Mouse (Mus musculus): Measurements from ENCODE around the gene St5. TPM values are rescaled to one million over a fixed set of nuclear protein-coding genes. Genes with fewer than 3 reads are reported as not detected.

Gene St5
- polyA plus RNA-seq, 1 experiment from 2014 or later = 40.3 TPM

DNA sequence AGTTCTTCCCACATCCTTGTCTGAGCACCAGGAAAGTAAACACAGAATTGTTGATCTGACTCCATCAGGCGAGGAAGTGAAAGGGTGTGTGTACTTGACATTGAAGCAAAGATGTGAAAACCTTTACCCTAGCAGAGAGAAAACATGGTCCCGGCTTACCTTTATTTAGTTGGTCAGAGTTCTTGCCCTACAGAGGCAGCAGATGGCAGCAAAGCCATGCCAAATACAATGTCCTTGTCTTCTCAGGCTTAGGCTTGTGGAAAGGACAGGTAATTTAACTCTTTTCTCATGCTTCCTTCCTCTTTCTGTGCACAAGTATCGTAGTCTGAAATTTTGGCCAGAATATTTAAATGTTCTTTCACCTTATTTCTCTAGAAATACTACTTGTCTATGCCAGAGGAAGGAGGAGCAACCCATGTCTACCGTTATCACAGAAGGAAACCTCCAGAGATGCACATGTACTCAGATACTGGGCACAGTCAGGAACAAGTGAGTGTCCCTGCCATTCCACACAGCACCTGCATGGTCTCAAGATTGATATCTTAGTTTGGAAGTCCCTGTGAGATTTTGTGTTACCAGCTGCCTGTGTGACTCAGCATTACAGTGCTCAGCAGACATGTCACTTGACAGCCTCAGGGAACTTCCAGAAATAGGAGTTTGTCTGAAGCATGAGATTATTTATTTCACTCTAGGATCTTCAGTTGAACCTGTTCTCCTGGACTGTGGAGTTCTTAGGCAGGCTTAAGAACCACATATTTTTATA, 3.8 kb upstream of the St5 start:
- WGBS = 34% methylated on average over 4 of the region's 4 CpGs
- Histone ChIP-seq H3K27me3 (ENCODE audit: insufficient read depth, low read length) (no peaks in the 10 kb centered on the region), H3K4me2 (ENCODE audit: low read length) (no peak overlapping the region), H3K4me3 (replicated peaks; ENCODE audit: low read depth, low read length) (no peak overlapping the region), H3K4me1 (replicated peaks; ENCODE audit: insufficient read depth, low read length) (peaks cover 8% of the 10 kb centered on the region; the same call in 1 of the 2 replicates), H3K9ac (ENCODE audit: low read depth, low read length) (no peak overlapping the region), H3K36me3 (ENCODE audit: insufficient read depth, low read length) (0 out of 2 replicates have a peak, but pooled peaks cover 6% of the 10 kb centered on the region), H3K9me3 (replicated peaks; ENCODE audit: low read length) (no peaks in the 10 kb centered on the region), H3K27ac (no peak overlapping the region; the same call in 1 of the 2 replicates)
- no peak for ATAC-seq (replicated peaks; ENCODE audit: low FRiP score, low read depth)
- TF ChIP-seq CTCF (IDR thresholded peaks at IDR 0.05; ENCODE audit: low read depth) = peak; percentile 87
- peak; percentile 80 for DNase-seq (ENCODE audit: low spot score)

DNA sequence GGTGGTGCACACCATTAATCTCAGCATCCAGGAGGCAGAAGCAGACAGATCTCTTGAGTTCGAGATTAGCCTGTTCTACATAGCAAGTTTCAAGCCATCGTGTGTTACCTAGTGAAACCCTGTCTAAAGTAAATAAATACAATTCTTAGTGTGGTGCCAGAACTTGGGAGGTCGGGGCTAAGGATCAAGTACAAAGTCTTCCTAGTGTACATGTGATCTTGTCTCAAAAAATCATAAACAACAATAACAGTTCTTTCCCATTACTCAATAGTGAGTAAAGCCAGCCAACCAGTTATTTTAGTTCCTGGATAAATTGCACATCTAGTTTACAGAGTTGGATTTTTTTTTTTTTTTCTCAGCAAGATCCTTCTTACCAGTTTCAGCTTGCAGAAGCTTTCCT, 1.1 kb upstream of the St5 start:
- Histone ChIP-seq H3K4me1 (replicated peaks; ENCODE audit: insufficient read depth, low read length) (peaks cover 8% of the 10 kb centered on the region; the same call in 1 of the 2 replicates), H3K9ac (ENCODE audit: low read depth, low read length) (peak overlapping the region; percentile 79; the same call in 1 of the 2 replicates), H3K4me3 (replicated peaks; ENCODE audit: low read depth, low read length) (peak overlapping the region; percentile 74), H3K4me2 (ENCODE audit: low read length) (peak overlapping the region; percentile 76), H3K36me3 (ENCODE audit: insufficient read depth, low read length) (0 out of 2 replicates have a peak, but pooled peaks cover 5% of the 10 kb centered on the region), H3K27ac (peak overlapping the region; percentile 80; the same call in 1 of the 2 replicates), H3K27me3 (ENCODE audit: insufficient read depth, low read length) (no peaks in the 10 kb centered on the region), H3K9me3 (replicated peaks; ENCODE audit: low read length) (no peaks in the 10 kb centered on the region)
- no peak for ATAC-seq (replicated peaks; ENCODE audit: low FRiP score, low read depth)
- DNase-seq (ENCODE audit: low spot score) = peak; percentile 28
- 37% methylated on average over 3 of the region's 3 CpGs for WGBS
- no peak for TF ChIP-seq CTCF (IDR thresholded peaks at IDR 0.05; ENCODE audit: low read depth)

DNA sequence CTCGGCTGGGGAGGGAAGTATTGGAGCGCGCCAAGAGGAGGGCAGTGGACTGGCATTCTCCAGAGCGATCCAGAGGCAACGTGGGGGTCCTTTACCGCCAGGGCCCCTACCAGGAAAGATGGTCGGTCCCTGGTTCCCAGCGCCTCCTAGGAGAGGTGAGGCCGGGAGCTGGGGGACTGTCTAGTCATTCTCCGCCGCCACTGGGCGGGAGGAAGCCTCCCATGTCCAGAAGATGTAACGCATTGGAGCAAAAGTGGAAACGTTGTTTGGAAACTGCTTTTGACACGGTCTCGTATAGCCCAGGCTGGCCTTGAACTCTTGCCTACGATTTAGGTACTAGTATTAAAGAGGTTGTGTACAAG, 592 bp upstream of the St5 start:
- no peak for TF ChIP-seq CTCF (IDR thresholded peaks at IDR 0.05; ENCODE audit: low read depth)
- Histone ChIP-seq H3K9ac (ENCODE audit: low read depth, low read length) (peak overlapping the region; percentile 79), H3K4me2 (ENCODE audit: low read length) (peak overlapping the region; percentile 76), H3K9me3 (replicated peaks; ENCODE audit: low read length) (no peaks in the 10 kb centered on the region), H3K4me1 (replicated peaks; ENCODE audit: insufficient read depth, low read length) (peaks cover 8% of the 10 kb centered on the region; the same call in 1 of the 2 replicates), H3K27ac (peak overlapping the region; percentile 80), H3K36me3 (ENCODE audit: insufficient read depth, low read length) (0 out of 2 replicates have a peak, but pooled peaks cover 1% of the 10 kb centered on the region), H3K4me3 (replicated peaks; ENCODE audit: low read depth, low read length) (peak overlapping the region; percentile 74), H3K27me3 (ENCODE audit: insufficient read depth, low read length) (no peaks in the 10 kb centered on the region)
- no peak for DNase-seq (ENCODE audit: low spot score)
- ATAC-seq (replicated peaks; ENCODE audit: low FRiP score, low read depth) = no peak
- 3% methylated on average over 17 of the region's 17 CpGs for WGBS

DNA sequence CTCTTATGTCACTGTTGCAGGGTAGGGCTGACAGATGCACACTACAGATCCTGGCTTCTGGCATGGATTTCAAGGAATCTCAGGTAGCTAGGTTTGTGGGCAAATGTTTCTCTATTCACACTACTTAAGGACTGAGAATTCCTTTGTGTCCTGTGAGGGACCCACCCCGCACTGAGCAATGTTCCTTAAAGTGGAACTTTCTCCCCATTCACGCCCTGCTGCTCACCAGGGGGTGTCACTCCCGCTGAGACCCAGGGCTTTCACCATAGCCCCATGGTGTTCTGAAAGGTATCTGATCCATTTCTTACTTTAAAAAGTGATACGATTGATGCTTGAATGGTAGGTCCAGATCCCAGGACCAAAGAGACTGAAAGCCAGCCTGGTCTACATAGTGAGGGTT, 684 bp downstream of the St5 start:
- Histone ChIP-seq H3K9ac (ENCODE audit: low read depth, low read length) (peak overlapping the region; percentile 79; the same call in 1 of the 2 replicates), H3K9me3 (replicated peaks; ENCODE audit: low read length) (no peaks in the 10 kb centered on the region), H3K4me2 (ENCODE audit: low read length) (peak overlapping the region; percentile 76), H3K36me3 (ENCODE audit: insufficient read depth, low read length) (no peaks in the 10 kb centered on the region), H3K4me3 (replicated peaks; ENCODE audit: low read depth, low read length) (0 out of 2 replicates have a peak overlapping the region, but pooled peaks have one; percentile 74), H3K27ac (no peak overlapping the region), H3K4me1 (replicated peaks; ENCODE audit: insufficient read depth, low read length) (peaks cover 8% of the 10 kb centered on the region; the same call in 1 of the 2 replicates), H3K27me3 (ENCODE audit: insufficient read depth, low read length) (no peaks in the 10 kb centered on the region)
- WGBS = 57% methylated on average over 4 of the region's 4 CpGs
- no peak for DNase-seq (ENCODE audit: low spot score)
- TF ChIP-seq CTCF (IDR thresholded peaks at IDR 0.05; ENCODE audit: low read depth) = no peak
- no peak for ATAC-seq (replicated peaks; ENCODE audit: low FRiP score, low read depth)

DNA sequence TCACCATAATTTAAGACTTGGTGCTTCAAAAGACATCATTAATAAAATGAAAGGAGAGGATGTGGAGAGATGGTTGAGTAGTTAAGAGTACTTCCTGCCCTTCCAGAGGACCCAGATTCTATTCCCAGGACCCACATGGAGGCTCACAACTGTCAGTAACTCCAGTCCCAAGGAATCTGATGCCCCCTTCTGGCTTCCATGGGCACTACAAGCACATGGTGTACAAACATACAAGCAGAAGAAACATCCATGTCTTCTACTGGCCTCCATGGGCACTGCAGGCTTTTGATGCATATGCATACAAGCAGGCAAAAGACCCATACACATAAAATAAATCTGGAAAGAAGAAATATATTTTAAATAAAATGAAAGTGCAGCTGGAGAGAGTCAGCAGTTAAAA, 3.2 kb downstream of the St5 start:
- H3K4me3 ChIP-seq (replicated peaks; ENCODE audit: low read depth, low read length) = no peak overlapping the region
- no peak for ATAC-seq (replicated peaks; ENCODE audit: low FRiP score, low read depth)

DNA sequence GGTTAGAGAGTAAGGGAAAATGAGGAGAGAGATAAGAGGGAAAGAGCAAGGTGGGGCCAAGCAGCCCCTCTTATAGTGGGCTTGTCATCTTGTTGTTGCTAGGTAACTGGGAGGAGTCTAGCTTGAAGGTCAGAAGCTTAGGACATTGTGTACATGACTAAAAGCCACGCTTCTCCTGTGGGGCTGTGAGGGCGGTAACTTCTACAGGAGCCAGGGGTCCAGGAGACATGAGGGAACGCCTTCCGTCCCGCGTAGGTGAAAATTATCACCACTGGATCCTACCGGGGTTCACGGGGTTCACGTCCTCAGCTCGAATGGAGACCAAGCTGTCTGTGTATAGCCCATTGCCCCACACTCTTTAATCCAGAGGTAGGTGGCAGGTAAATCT, 8.1 kb downstream of the St5 start:
- DNase-seq (ENCODE audit: low spot score) = no peak
- Histone ChIP-seq H3K4me1 (replicated peaks; ENCODE audit: insufficient read depth, low read length) (no peaks in the 10 kb centered on the region), H3K27me3 (ENCODE audit: insufficient read depth, low read length) (no peaks in the 10 kb centered on the region), H3K27ac (no peak overlapping the region), H3K4me2 (ENCODE audit: low read length) (no peak overlapping the region), H3K9me3 (replicated peaks; ENCODE audit: low read length) (no peaks in the 10 kb centered on the region), H3K4me3 (replicated peaks; ENCODE audit: low read depth, low read length) (no peak overlapping the region), H3K9ac (ENCODE audit: low read depth, low read length) (no peak overlapping the region), H3K36me3 (ENCODE audit: insufficient read depth, low read length) (no peaks in the 10 kb centered on the region)
- TF ChIP-seq CTCF (IDR thresholded peaks at IDR 0.05; ENCODE audit: low read depth) = no peak
- 89% methylated on average over 10 of the region's 10 CpGs for WGBS
- ATAC-seq (replicated peaks; ENCODE audit: low FRiP score, low read depth) = no peak

More for the DNA sequence above, 3.2 kb downstream of the St5 start:
- H3K4me2 ChIP-seq (ENCODE audit: low read length) = no peak overlapping the region
- H3K4me1 ChIP-seq (replicated peaks; ENCODE audit: insufficient read depth, low read length) = peaks cover 8% of the 10 kb centered on the region; the same call in 1 of the 2 replicates
- H3K27ac ChIP-seq = no peak overlapping the region
- H3K36me3 ChIP-seq (ENCODE audit: insufficient read depth, low read length) = no peaks in the 10 kb centered on the region
- peak; percentile 34; the same call in 1 of the 2 replicates for TF ChIP-seq CTCF (IDR thresholded peaks at IDR 0.05; ENCODE audit: low read depth)
- no peaks in the 10 kb centered on the region for H3K27me3 ChIP-seq (ENCODE audit: insufficient read depth, low read length)
- no peak for DNase-seq (ENCODE audit: low spot score)
- H3K9me3 ChIP-seq (replicated peaks; ENCODE audit: low read length) = no peaks in the 10 kb centered on the region
- H3K9ac ChIP-seq (ENCODE audit: low read depth, low read length) = no peak overlapping the region

Data from kidney, postnatal 0 days (tissue).